Mouse (Mus musculus) left cerebral cortex, adult 2 months (tissue): ENCODE data around the gene Csad. TPM values are rescaled to one million over a fixed set of nuclear protein-coding genes. Genes with fewer than 3 reads are reported as not detected.

Experiments
- DNase-seq, 2 experiments: peaks; one replicate each; pipeline ENCODE4 v3.0.0; 2021 to 2022; ENCODE audit warnings: low spot score in 2 of 2, mixed read lengths in 1 of 2; ENCODE audit errors: extremely low spot score in 1 of 2
- H3K27ac ChIP-seq: fragments of 200-600 bp; 2 replicates; pipeline ENCODE4 v1.8.1; 2022
- H3K4me3 ChIP-seq: fragments of 200-600 bp; 2 replicates; pipeline ENCODE4 v1.8.1; 2022
- CTCF ChIP-seq: fragments of 200-600 bp; IDR thresholded peaks from 2 replicates; pipeline ENCODE4 v1.8.1; 2022; ENCODE audit warnings: antibody characterized with exemption, mild to moderate bottlenecking, moderate library complexity
- intact Hi-C: fragments of 180-260 bp; cut with DNase I; formaldehyde crosslinking; loops from one replicate; pipeline ENCODE4 v1.15.1; 2025
- total RNA-seq, 2 experiments: library from RNA; stranded (reverse); gene quantifications; 2 replicates each; pipeline ENCODE4 v1.2.3; 2021

Csad gene
- total RNA-seq, 2 experiments from 2014 or later, result 28.5 to 30.4 TPM

DNA sequence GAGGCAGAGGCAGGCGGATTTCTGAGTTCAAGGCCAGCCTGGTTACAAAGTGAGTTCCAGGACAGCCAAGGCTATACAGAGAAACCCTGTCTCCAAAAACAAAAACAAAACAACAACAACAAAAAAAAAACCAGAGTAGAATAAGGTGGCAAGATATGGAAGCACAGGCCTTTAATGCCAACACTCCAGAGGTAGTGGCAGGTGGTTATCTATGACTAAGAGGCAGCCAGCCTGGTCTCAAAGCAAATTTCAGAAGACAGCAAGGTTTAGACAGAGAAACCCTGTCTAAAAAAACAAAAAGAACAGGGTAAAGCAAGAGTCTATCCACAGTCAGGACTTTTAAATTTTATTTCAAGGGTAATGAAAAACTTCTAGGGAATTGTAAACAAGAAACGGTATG lies 69.8 kb downstream of the Csad start:
- peak overlapping the region; percentile 74; the same call in 1 of the 2 replicates for H3K4me3 ChIP-seq
- no peak for TF ChIP-seq CTCF
- no peak overlapping the region for H3K27ac ChIP-seq
- intact Hi-C loops, result no loop called here
- DNase-seq, result no peak

- DNase-seq, result no peak
- intact Hi-C loops, result no loop called here
- Histone ChIP-seq H3K27ac (no peak overlapping the region), H3K4me3 (no peak overlapping the region)
- no peak for TF ChIP-seq CTCF
These were observed 71.2 kb downstream of the Csad start for GRCm38 (mm10) chr15:102133314-102133713.

Other genes starting within 250 kb of the Csad start
- gene Krt8, start 200.2 kb downstream of the Csad start, total RNA-seq, result under 1 TPM in 1 of 2 experiments, not detected in 1; 0.29 TPM
- under 1 TPM; 0.33 to 0.38 TPM for gene Krt18, start 176.5 kb downstream of the Csad start, total RNA-seq
- gene Eif4b, start 131.0 kb downstream of the Csad start, total RNA-seq, result 100 to 1,000 TPM; 163 to 167 TPM
- 10 to 100 TPM; 16.4 to 22.8 TPM for gene Tns2, start 104.3 kb downstream of the Csad start, total RNA-seq
- 100 to 1,000 TPM; 152 TPM for gene Spryd3, start 68.5 kb downstream of the Csad start, total RNA-seq
- 10 to 100 TPM; 57.4 to 64.8 TPM for gene Igfbp6, start 60.4 kb downstream of the Csad start, total RNA-seq
- under 1 TPM in 1 of 2 experiments, not detected in 1; 0.26 TPM for gene Soat2, start 54.2 kb downstream of the Csad start, total RNA-seq
- gene Zfp740, start 1.5 kb downstream of the Csad start, total RNA-seq, result 10 to 100 TPM; 69.6 to 72.4 TPM
- gene Itgb7, start 27.2 kb upstream of the Csad start, total RNA-seq, result 1 to 10 TPM in 1 of 2 experiments, under 1 TPM in 1; 0.86 to 1.3 TPM
- 10 to 100 TPM; 13.8 to 17.1 TPM for gene Rarg, start 52.8 kb upstream of the Csad start, total RNA-seq
- not detected for gene Gm9918, start 65.8 kb upstream of the Csad start, total RNA-seq
- gene Mfsd5, start 74.7 kb upstream of the Csad start, total RNA-seq, result 10 to 100 TPM; 40.6 to 42.8 TPM
- gene Espl1, start 91.5 kb upstream of the Csad start, total RNA-seq, result 1 to 10 TPM; 1.1 to 1.5 TPM
- 100 to 1,000 TPM; 408 to 428 TPM for gene Pfdn5, start 121.4 kb upstream of the Csad start, total RNA-seq
- gene Myg1, start 127.0 kb upstream of the Csad start, total RNA-seq, result 10 to 100 TPM; 65.1 to 67.9 TPM
- gene Aaas, start 146.0 kb upstream of the Csad start, total RNA-seq, result 10 to 100 TPM; 14.3 to 18.9 TPM
- under 1 TPM; 0.27 to 0.61 TPM for gene Sp7, start 162.5 kb upstream of the Csad start, total RNA-seq
- gene Sp1, start 201.4 kb upstream of the Csad start, total RNA-seq, result 10 to 100 TPM; 26.8 to 27.2 TPM
- gene Amhr2, start 240.6 kb upstream of the Csad start, total RNA-seq, result 1 to 10 TPM in 1 of 2 experiments, under 1 TPM in 1; 0.98 to 3.2 TPM